Mouse (Mus musculus) left cerebral cortex, postnatal 25 days (tissue): ENCODE data around the gene Ppp1r12b. TPM values are rescaled to one million over a fixed set of nuclear protein-coding genes. Genes with fewer than 3 reads are reported as not detected.

Experiments
- DNase-seq, 2 experiments: peaks; one replicate each; pipeline ENCODE4 v3.0.0; 2022; ENCODE audit warnings: low spot score in 2 of 2, mixed read lengths in 1 of 2
- intact Hi-C: fragments of 180-260 bp; cut with DNase I; formaldehyde crosslinking; loops from one replicate; pipeline ENCODE4 v1.15.1; 2025
- total RNA-seq, 2 experiments: library from RNA; stranded (reverse); gene quantifications; 2 replicates each; pipeline ENCODE4 v1.2.3; 2021

The Ppp1r12b gene
- total RNA-seq, 2 experiments from 2014 or later, result 79.1 to 81.7 TPM

GRCm38 (mm10) chr1:134747236-134748174 lies 208.2 kb downstream of the Ppp1r12b start:
- no peak for DNase-seq
- intact Hi-C loops, result loop anchor here (5.0 kb wide), 1 partner anchor 105 kb away; no protein-coding TSS in a partner anchor

GRCm38 (mm10) chr1:134745648-134746047 lies 210.1 kb downstream of the Ppp1r12b start:
- intact Hi-C loops, result loop anchor here (1.0 to 5.0 kb wide), 2 partner anchors 84 to 107 kb away; no protein-coding TSS in a partner anchor
- no peak for DNase-seq

GRCm38 (mm10) chr1:134741946-134742661 lies 213.6 kb downstream of the Ppp1r12b start:
- DNase-seq, result no peak
- intact Hi-C loops, result no loop called here

GRCm38 (mm10) chr1:134741433-134741832 lies 214.3 kb downstream of the Ppp1r12b start:
- no peak for DNase-seq

GRCm38 (mm10) chr1:134737463-134737862 lies 218.3 kb downstream of the Ppp1r12b start:
- no peak for DNase-seq
- intact Hi-C loops, result no loop called here

More at GRCm38 (mm10) chr1:134741433-134741832, 214.3 kb downstream of the Ppp1r12b start:
- intact Hi-C loops, result no loop called here

GRCm38 (mm10) chr1:134733659-134734058 lies 222.1 kb downstream of the Ppp1r12b start:
- DNase-seq, result no peak
- intact Hi-C loops, result no loop called here

GRCm38 (mm10) chr1:134727256-134727655 lies 228.5 kb downstream of the Ppp1r12b start:
- no peak for DNase-seq
- intact Hi-C loops, result no loop called here

- intact Hi-C loops, result no loop called here
- no peak for DNase-seq
Observed at GRCm38 (mm10) chr1:134726480-134726879, 229.3 kb downstream of the Ppp1r12b start.

GRCm38 (mm10) chr1:134725276-134725675 lies 230.5 kb downstream of the Ppp1r12b start:
- DNase-seq, result peak in 1 of 2 experiments; percentile 33
- intact Hi-C loops, result no loop called here

- no peak for DNase-seq
- intact Hi-C loops, result no loop called here
Observed at GRCm38 (mm10) chr1:134722891-134723290, 232.9 kb downstream of the Ppp1r12b start.

GRCm38 (mm10) chr1:134721486-134721885 lies 234.3 kb downstream of the Ppp1r12b start:
- DNase-seq, result no peak
- intact Hi-C loops, result no loop called here

- DNase-seq, result peak in 1 of 2 experiments; percentile 23
- intact Hi-C loops, result no loop called here
Observed at GRCm38 (mm10) chr1:134719718-134720304, 235.9 kb downstream of the Ppp1r12b start.

GRCm38 (mm10) chr1:134715092-134715491 lies 240.7 kb downstream of the Ppp1r12b start:
- no peak for DNase-seq
- intact Hi-C loops, result no loop called here

GRCm38 (mm10) chr1:134714166-134714565 lies 241.6 kb downstream of the Ppp1r12b start:
- intact Hi-C loops, result no loop called here
- no peak for DNase-seq

GRCm38 (mm10) chr1:134713421-134713969 lies 242.2 kb downstream of the Ppp1r12b start:
- DNase-seq, result no peak
- intact Hi-C loops, result no loop called here

GRCm38 (mm10) chr1:134712781-134713299 lies 242.9 kb downstream of the Ppp1r12b start:
- intact Hi-C loops, result no loop called here
- DNase-seq, result no peak

- DNase-seq, result no peak
- intact Hi-C loops, result no loop called here
Observed at GRCm38 (mm10) chr1:134711653-134712052, 244.1 kb downstream of the Ppp1r12b start.

- intact Hi-C loops, result no loop called here
- no peak for DNase-seq
Observed at GRCm38 (mm10) chr1:134711061-134711460, 244.7 kb downstream of the Ppp1r12b start.
